Mouse (Mus musculus) C2C12 (cell line): Measurements from ENCODE around the gene Creg2. TPM values are rescaled to one million over a fixed set of nuclear protein-coding genes. Genes with fewer than 3 reads are reported as not detected.

Experiments used
- H3K27me3 ChIP-seq: one replicate; pipeline ENCODE4 v1.6.1; 2011; ENCODE audit not compliant: control insufficient read depth, insufficient read depth, insufficient read length
- H3K36me3 ChIP-seq: one replicate; pipeline ENCODE4 v1.6.1; 2011; ENCODE audit not compliant: control insufficient read depth, insufficient read depth
- H3K4me3 ChIP-seq: one replicate; pipeline ENCODE4 v1.5.1; 2011; ENCODE audit warnings: mild to moderate bottlenecking, control low read depth; ENCODE audit not compliant: poor library complexity, insufficient read depth, severe bottlenecking
- H3K79me2 ChIP-seq: one replicate; pipeline ENCODE4 v1.6.1; 2011; ENCODE audit not compliant: control insufficient read depth, insufficient read depth
- H3K79me3 ChIP-seq: one replicate; pipeline ENCODE4 v1.6.1; 2011; ENCODE audit warnings: low read depth, control low read depth
- H3ac ChIP-seq: one replicate; pipeline ENCODE3; 2011; ENCODE audit warnings: low read depth; ENCODE audit not compliant: control insufficient read depth, insufficient read length
- CEBPB ChIP-seq: IDR thresholded peaks from one replicate; pipeline ENCODE4 v1.6.1; 2011; ENCODE audit warnings: low read depth, mild to moderate bottlenecking, control low read depth, moderate library complexity
- CTCF ChIP-seq: IDR thresholded peaks from one replicate; pipeline ENCODE4 v1.5.1; 2011; ENCODE audit not compliant: control insufficient read depth, insufficient read depth, insufficient read length
- FOSL1 ChIP-seq: IDR thresholded peaks from one replicate; pipeline ENCODE4 v1.8.0; 2011; ENCODE audit warnings: mild to moderate bottlenecking, low read length; ENCODE audit not compliant: poor library complexity, insufficient read depth, severe bottlenecking
- MAX ChIP-seq: IDR thresholded peaks from one replicate; pipeline ENCODE4 v1.6.1; 2011; ENCODE audit warnings: mild to moderate bottlenecking, control low read depth
- MYOD1 ChIP-seq: IDR thresholded peaks from one replicate; pipeline ENCODE4 v1.6.1; 2011; ENCODE audit warnings: low read depth; ENCODE audit not compliant: control insufficient read depth, insufficient read length
- MYOG ChIP-seq: IDR thresholded peaks from one replicate; pipeline ENCODE4 v1.6.1; 2011; ENCODE audit not compliant: control insufficient read depth, insufficient read length; ENCODE audit errors: extremely low read depth
- USF1 ChIP-seq: IDR thresholded peaks from one replicate; pipeline ENCODE4 v1.6.1; 2011; ENCODE audit warnings: low read depth, mild to moderate bottlenecking, control low read depth, moderate library complexity
- polyA plus RNA-seq: library from polyadenylated mRNA; unstranded; fragments of >200 nt; fragmentation: generic; extraction: Trizol; gene quantifications from one replicate; pipeline ENCODE4 v1.2.1, GENCODE M21; 2012; ENCODE audit warnings: missing spikeins

Creg2 gene
- polyA plus RNA-seq, 1 experiment, result not detected

DNA sequence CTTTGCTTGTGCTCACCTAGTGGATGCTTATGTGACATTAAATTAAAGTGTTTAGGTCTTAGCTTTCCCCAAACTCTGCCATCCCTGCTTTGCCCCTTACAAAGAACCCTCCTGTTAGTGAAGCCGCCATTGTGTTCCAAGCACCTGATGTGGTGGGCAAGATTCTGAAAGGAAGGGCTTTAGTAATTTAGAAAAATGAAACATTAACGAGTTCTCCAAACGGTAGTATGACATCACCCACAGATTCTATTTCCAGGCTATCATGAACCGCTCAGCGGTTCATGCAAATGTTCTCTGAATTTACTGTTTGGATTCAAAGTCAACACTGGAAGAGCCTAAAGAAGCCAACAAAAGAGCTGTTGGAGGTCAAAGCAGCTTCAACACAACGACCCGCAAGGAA lies 2.7 kb downstream of the Creg2 start:
- Histone ChIP-seq H3K79me3 (no peaks in the 10 kb centered on the region), H3K4me3 (no peak overlapping the region), H3ac (no peak overlapping the region), H3K79me2 (no peaks in the 10 kb centered on the region), H3K36me3 (no peaks in the 10 kb centered on the region), H3K27me3 (peaks cover 34% of the 10 kb centered on the region)
- TF ChIP-seq MAX (no peak), MYOD1 (no peak), FOSL1 (no peak), CTCF (no peak), MYOG (no peak), USF1 (no peak), CEBPB (no peak)

DNA sequence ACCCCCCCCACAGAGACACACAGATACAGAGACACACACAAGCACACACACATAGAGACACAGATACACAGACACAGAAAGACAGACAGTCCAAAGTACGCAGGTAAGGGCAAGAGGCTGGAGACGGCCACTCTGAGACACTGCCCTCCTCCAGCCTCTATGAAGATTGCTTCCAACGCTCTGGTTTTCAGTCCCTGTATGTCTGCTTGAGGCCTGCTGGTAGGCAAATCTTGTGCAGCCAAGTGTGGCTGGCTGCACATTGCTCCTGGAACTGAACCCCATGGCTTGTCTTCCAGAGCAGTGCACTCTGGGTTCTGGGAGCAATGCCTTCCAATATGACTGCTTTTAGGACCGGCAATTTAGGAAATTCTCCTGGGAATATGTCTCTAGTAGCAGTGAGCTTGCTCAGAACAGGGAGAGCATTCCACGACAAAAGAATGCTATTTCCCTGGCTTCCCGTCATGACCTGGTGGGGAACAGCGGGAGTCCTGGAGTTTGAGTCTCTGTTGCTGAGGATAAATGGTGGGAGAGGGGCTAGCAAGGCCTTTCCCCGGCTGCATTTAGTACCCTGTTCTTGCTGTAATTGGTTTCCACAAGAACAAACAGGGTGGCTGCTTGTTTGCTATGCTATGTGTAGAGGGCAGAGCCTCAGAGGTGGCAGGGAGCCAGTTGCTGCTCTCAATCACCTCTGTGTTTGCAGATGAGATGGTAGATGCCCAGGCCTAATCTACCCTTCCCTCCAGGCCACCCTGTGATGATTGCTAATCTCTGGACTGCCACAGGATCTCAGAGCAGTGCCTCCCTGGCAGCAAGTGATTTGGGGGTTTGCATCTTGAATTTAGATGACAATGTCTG lies 5.1 kb downstream of the Creg2 start:
- peaks cover 25% of the 10 kb centered on the region for H3K27me3 ChIP-seq
- no peaks in the 10 kb centered on the region for H3K79me2 ChIP-seq
- TF ChIP-seq MYOD1, result no peak
- no peak for TF ChIP-seq FOSL1
- TF ChIP-seq USF1, result no peak
- no peak for TF ChIP-seq MAX
- no peak for TF ChIP-seq CEBPB
- TF ChIP-seq CTCF, result no peak
- TF ChIP-seq MYOG, result no peak
- no peak overlapping the region for H3ac ChIP-seq
- H3K36me3 ChIP-seq, result no peaks in the 10 kb centered on the region
- no peaks in the 10 kb centered on the region for H3K79me3 ChIP-seq
- H3K4me3 ChIP-seq, result no peak overlapping the region

DNA sequence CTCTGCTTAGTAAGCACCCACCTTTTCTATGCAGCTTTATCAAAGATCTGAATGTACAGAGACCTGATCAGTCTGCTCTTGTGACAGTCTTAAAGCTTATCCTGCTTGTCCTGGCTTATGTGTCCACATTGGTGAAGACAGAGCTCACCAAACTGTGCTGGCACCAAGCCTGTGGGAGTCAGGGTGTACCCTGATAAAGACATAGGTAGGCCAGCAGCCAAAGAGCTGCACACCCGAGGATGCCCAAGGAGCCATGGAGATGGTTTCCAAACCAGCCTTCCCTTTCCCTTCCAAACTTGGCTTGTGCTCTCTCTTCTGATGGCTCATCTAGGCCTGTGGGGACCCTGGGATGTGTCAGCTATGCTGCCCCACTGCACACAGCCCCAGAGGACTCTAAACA lies 6.9 kb downstream of the Creg2 start:
- Histone ChIP-seq H3ac (no peak overlapping the region), H3K27me3 (peaks cover 10% of the 10 kb centered on the region), H3K79me2 (no peaks in the 10 kb centered on the region), H3K36me3 (no peaks in the 10 kb centered on the region), H3K79me3 (no peaks in the 10 kb centered on the region), H3K4me3 (no peak overlapping the region)
- no peak for TF ChIP-seq FOSL1
- TF ChIP-seq CEBPB, result no peak
- no peak for TF ChIP-seq MYOG

DNA sequence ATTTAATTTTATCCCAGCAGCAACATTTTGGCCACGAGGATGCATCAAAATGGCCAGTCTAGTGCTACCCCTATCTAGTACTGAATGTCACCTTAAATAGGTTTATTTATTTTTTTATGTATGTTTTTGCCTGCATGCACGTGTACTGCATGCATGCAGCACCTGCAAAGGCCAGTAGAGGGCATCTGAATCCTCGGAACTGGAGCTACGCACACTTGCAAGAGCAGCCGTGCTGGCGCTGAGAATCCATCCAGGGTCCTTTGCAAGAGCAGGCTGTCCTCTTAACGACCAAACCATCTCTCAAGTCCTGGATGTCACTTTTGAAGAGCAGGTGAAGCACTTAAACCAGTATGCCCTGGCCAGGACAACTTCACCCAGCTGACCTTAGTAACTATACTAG lies 9.6 kb downstream of the Creg2 start:
- no peaks in the 10 kb centered on the region for H3K36me3 ChIP-seq

DNA sequence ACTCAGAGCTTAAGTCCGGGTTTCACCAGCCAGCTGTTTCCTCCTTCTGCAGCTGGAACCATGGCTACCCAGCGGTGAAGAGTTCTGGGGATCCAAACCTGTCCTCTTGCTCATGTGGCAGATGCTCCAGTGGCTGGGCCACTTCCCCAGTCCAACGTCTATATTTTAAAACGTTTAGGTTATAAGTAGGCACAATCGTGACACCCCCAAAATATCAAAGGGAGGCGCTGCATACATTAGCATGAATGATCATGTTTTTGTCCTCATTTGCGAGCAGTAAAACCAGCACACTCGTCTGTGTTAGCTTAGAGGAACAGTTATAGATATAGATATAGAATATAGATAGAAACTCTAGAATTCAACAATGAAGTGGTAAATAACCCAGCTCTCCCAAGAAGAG lies 14.1 kb downstream of the Creg2 start:
- TF ChIP-seq CTCF, result no peak
- TF ChIP-seq MYOD1, result no peak
- no peak for TF ChIP-seq CEBPB
- no peak for TF ChIP-seq MAX
- TF ChIP-seq FOSL1, result no peak
- no peak for TF ChIP-seq MYOG
- no peak for TF ChIP-seq USF1
- Histone ChIP-seq H3K4me3 (no peak overlapping the region), H3K79me3 (no peaks in the 10 kb centered on the region), H3K27me3 (peaks cover 4% of the 10 kb centered on the region), H3ac (no peak overlapping the region), H3K79me2 (no peaks in the 10 kb centered on the region), H3K36me3 (no peaks in the 10 kb centered on the region)

More for the DNA sequence above, 9.6 kb downstream of the Creg2 start:
- Histone ChIP-seq H3K79me3 (no peaks in the 10 kb centered on the region), H3ac (no peak overlapping the region), H3K79me2 (no peaks in the 10 kb centered on the region), H3K27me3 (peaks cover 8% of the 10 kb centered on the region), H3K4me3 (no peak overlapping the region)
- no peak for TF ChIP-seq MYOG
- no peak for TF ChIP-seq MYOD1
- TF ChIP-seq USF1, result no peak
- no peak for TF ChIP-seq FOSL1

DNA sequence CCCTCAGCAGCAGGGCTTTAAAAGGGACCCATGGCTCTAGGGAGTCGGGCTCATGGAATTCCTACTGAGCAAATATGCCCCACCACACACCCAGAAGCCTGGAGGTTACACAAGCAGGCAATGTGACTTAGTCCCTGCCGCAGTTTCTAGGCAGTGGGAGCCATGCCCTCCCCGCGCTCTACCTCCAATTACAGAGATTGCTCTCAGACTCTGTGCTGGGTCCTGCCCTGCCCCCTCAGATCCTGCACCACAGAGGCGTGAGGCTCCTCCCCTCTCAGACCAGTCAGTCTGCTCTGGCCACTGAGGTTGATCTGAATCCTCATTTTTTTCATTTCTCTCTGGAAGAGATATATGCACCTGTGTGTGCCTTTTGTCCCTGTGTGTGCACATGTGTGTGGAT lies 14.6 kb downstream of the Creg2 start:
- no peak for TF ChIP-seq FOSL1
- no peak for TF ChIP-seq MAX
- no peak for TF ChIP-seq USF1
- no peak for TF ChIP-seq CTCF
- no peak for TF ChIP-seq CEBPB
- TF ChIP-seq MYOD1, result no peak
- TF ChIP-seq MYOG, result no peak
- no peak overlapping the region for H3K4me3 ChIP-seq
- no peaks in the 10 kb centered on the region for H3K36me3 ChIP-seq
- H3K79me3 ChIP-seq, result no peaks in the 10 kb centered on the region
- peaks cover 4% of the 10 kb centered on the region for H3K27me3 ChIP-seq
- no peaks in the 10 kb centered on the region for H3K79me2 ChIP-seq
- no peak overlapping the region for H3ac ChIP-seq
